Mouse (Mus musculus): ENCODE results near the gene Olfr178.

Gene Olfr178

DNA sequence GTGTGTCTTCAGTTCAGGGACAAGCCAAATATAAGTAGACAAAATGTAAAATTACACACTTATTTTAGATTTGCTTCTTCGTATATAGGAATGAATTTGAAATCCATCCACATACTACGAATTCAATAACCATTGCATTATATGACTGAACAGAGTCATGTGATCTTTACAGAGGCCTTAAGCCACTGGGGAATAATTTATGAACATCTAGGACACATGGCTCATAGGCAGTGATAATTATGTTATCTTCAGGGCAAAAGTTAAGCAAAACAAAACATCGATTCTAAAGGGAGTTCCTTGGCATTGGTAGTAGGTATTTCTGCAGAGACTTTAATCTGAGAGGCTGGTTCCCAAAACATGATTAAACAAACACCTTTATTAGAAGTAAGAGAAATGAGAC is at the start of gene Olfr178:
Gene Olfr178 (minus strand): TSS at position 101 of the 400 bp plus-strand sequence.
- no peak for DNase-seq (ENCODE audit: low spot score)

DNA sequence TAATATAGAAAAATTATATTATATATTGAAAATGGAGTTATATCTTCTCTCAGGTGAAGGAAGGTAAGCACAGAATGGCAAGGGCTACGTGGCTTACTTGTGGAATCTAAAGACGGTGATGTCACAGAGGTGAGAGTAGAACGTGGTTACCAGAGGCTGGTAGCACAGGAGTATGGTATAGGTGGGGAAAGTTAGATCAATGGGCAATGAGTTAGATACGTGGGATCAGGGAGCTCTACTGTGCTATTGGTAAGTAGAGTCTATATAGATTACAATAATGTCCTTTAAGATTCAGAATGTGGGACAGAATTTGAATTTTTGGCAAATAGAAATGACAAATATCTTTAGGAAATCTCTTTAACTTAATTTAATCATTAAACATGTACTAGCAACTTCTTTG is 37.4 kb upstream of the Olfr178 start, which contains the start of gene Olfr180:
Gene Olfr180 (minus strand): TSS at position 101 of the 400 bp plus-strand sequence.
- no peak for DNase-seq (ENCODE audit: low spot score)

DNA sequence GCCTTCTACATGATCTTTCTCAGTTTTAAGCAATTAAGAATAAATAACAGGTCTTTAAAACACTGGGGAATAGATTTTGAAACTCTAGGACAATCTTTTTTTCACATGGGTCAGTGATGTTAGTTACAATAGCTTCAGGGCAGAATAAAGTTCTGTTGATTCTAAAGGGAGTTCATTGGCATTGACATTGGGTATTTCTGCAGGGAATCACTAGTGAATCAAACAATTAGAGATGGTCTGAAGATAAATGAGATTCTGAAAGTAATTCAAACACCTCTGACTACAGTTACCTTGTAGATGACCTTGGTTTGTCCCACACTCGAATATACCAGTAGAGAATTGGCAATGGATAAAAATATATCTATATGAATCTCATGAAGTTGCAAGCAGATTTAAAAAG is 36.8 kb upstream of the Olfr178 start, which contains the start of gene Olfr181:
Gene Olfr181 (minus strand): TSS at position 101 of the 400 bp plus-strand sequence.
- DNase-seq (ENCODE audit: low spot score), result no peak

DNA sequence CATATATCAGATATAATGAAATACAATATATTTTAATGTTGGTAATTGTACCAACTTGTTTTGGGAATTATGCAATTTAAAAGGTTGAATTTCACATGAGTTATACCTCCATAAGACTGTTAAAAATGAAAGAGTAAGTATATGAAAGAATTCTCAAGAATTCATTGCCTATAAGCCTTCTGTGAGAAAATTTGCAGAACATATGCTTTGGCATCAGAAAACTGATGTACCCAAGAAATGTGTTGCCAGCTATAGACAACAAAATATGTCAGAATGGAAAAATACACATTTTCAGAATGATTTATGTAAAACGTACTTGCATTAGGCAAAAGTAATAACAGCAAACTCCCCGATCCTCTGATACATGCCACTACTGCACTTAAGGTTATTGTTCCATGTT is 7.4 kb downstream of the Olfr178 start:
- DNase-seq (ENCODE audit: low spot score), result no peak

DNA sequence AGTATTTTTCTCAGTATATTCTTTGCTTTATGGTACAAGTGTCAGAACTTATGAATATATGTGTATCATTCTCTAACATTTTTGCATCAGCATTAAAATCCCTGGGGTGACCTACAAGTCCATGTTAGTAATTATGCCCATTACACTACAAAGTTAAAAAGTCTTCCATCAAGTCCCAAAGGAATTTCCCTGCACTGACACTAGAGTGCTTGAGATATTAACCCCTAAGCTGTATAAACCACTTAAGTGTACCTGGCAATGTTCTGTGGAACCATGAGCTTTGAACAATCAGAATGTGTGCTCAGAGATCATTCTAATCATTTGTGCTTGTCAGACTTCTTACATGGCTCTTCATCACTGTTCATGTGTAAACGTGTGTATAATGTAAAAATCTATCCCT is 17.2 kb downstream of the Olfr178 start, which contains the start of gene Olfr177:
Gene Olfr177 (minus strand): TSS at position 101 of the 400 bp plus-strand sequence.
- no peak for DNase-seq (ENCODE audit: low spot score)

DNA sequence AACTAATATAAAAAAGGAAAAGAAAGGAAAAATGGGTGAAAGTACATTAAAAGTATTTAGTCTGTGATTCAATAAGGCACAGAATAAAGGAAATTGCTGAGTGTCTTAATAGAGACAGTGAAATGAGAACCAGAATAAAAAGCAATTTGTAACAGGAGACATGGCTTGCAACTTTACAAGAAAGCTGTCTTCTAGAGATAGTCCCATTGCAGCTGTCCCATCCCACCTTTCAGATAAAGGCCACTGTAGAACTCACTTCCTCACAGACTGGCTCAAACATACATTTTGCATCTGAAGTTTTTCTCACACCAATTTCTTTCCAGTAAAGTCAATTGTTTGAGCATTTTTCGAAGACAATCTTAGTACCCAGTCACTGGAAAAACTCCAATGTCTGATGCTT is 30.4 kb downstream of the Olfr178 start:
- no peak for DNase-seq (ENCODE audit: low spot score)

DNA sequence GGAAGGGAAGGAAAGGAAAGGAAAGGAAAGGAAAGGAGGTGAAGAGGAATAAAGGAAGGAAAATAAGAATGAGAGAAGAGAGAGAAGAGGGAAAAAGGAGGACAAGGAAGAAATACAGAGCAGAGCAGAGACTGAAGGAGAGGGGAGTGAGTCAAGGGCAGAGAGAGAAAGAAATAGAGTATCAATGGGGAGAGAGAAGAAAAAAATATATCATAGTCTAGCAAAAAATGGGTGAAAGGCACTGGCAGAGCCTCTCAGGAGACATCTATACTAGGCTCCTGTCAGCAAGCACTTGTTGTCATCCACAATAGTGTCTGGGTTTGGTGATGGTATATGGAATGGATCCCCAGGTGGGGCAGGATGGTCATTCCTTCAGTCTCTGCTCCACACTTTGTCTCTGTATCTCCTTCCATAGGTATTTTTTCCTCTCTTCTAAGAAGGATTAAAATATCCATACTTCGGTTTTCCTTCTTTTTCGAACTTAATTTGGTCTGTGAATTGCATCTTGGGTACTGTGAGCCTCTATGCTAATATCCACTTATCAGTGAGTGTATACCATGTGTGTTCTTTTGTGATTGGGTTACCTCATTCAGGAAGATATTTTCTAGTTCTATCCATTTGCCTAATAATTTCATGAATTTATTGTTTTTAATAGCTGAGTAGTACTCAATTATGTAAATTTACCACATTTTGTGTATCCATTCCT is 31.7 kb downstream of the Olfr178 start:
- DNase-seq (ENCODE audit: low spot score), result no peak
